Mouse (Mus musculus) midbrain, embryonic 14.5 days (tissue): ENCODE measurements at regions not wholly inside any gene's neighbourhood (a gene's known extent, or its start where the extent isn't known, plus 50 kb on each side); places are given as distances from the start of the nearest gene placed in this dataset.
"Not testable (repeated sequence)": the region's sequence is repeated elsewhere in the genome, so short reads cannot be mapped to it uniquely, and the experiment has no call there.

Experiments
- ATAC-seq: fragments of 200-750 bp; cut with Nextera tagmentation; 2 replicates; pipeline ENCODE4 v1.8.0; 2017; ENCODE audit warnings: moderate number of reproducible peaks, moderate library complexity; ENCODE audit not compliant: low FRiP score, low TSS enrichment
- DNase-seq: peaks from one replicate; pipeline ENCODE4 v3.0.0-alpha.2; 2015
- H3K27ac ChIP-seq: fragments of 300-500 bp; sonication (generic); replicated peaks from 2 replicates; pipeline ENCODE4 v1.5.1; 2014; ENCODE audit warnings: mild to moderate bottlenecking, low read depth, low read length, moderate library complexity
- H3K27me3 ChIP-seq: fragments of 300-500 bp; sonication (generic); 2 replicates; pipeline ENCODE4 v1.6.1; 2014; ENCODE audit warnings: low read length, control low read depth, mixed read lengths; ENCODE audit not compliant: control insufficient read depth, insufficient read depth
- H3K36me3 ChIP-seq: fragments of 300-500 bp; sonication (generic); 2 replicates; pipeline ENCODE4 v1.6.1; 2014; ENCODE audit warnings: low read length, control low read depth; ENCODE audit not compliant: control insufficient read depth, insufficient read depth
- H3K4me1 ChIP-seq: fragments of 300-500 bp; sonication (generic); 2 replicates; pipeline ENCODE4 v1.6.1; 2014; ENCODE audit warnings: mild to moderate bottlenecking, antibody characterized with exemption, low read length, control low read depth; ENCODE audit not compliant: control insufficient read depth, insufficient read depth
- H3K4me2 ChIP-seq: fragments of 300-500 bp; sonication (generic); 2 replicates; pipeline ENCODE4 v1.6.1; 2014; ENCODE audit warnings: mild to moderate bottlenecking, low read length, moderate library complexity
- H3K4me3 ChIP-seq: fragments of 300-500 bp; sonication (generic); replicated peaks from 2 replicates; pipeline ENCODE4 v1.5.1; 2014; ENCODE audit warnings: low read depth, low read length
- H3K9ac ChIP-seq: fragments of 300-500 bp; sonication (generic); replicated peaks from 2 replicates; pipeline ENCODE4 v1.6.1; 2014; ENCODE audit warnings: mild to moderate bottlenecking, low read length, moderate library complexity
- H3K9me3 ChIP-seq: fragments of 300-500 bp; sonication (generic); 2 replicates; pipeline ENCODE4 v1.6.1; 2016; ENCODE audit warnings: low read length, control low read depth, mixed read lengths; ENCODE audit not compliant: control insufficient read depth
- WGBS: fragments of 180-500 bp; shearing (Covaris S2); extraction: QIAGEN DNeasy Blood & Tissue Kit; methylation state at CpG from one replicate; pipeline ENCODE4 v1.1.7; 2014; 5-methylcytosine and 5-hydroxymethylcytosine counted together

DNA sequence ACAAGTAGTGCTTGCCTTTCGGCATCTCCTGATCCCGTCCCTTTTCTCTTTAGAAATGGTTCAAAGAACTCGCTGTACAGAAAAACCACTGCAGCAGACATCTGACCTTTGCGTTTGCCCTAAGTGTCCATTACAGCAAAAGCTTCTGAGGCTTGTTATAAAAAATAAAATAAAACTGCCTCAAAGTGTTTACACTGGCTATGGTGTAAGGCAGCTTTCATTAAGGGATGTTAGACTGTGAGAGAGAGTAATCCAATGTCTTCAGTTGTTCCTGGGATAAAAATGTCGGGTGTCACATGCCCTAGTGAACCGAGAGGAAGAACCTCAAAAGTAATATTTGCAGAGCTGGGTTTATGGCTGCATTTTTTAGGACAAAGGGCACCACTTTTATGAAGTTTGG lies 434.7 kb downstream of the Epm2a start:
- Histone ChIP-seq H3K4me2 (no peak overlapping the region), H3K36me3 (no peaks in the 10 kb centered on the region), H3K4me3 (no peak overlapping the region), H3K27me3 (no peaks in the 10 kb centered on the region), H3K27ac (no peak overlapping the region), H3K9me3 (peaks cover 3% of the 10 kb centered on the region; the same call in 1 of the 2 replicates), H3K4me1 (no peaks in the 10 kb centered on the region), H3K9ac (no peak overlapping the region)
- DNase-seq (no peak), ATAC-seq (no peak)
- WGBS: 89% methylated on average over 6 of the region's 6 CpGs

DNA sequence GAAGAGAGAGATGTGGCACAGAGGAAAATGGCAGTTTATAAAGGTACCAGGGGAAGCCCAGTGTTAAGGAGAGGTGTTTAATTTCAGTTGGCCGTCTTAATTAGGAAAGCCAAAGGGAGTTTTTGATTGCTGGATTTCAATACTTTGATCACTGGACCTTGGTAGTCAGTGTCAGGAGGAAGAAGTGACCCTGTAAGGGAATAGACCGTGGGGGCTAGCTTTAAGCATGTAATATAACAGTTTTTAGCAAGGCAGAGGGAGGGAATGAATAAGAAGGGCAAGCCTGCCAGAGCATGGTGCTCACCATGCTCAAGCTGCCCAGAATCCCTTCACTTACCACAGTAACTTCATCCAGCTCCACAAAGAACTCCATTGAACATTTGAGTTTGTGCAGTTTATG lies 437.1 kb downstream of the Epm2a start:
- ATAC-seq: no peak

DNA sequence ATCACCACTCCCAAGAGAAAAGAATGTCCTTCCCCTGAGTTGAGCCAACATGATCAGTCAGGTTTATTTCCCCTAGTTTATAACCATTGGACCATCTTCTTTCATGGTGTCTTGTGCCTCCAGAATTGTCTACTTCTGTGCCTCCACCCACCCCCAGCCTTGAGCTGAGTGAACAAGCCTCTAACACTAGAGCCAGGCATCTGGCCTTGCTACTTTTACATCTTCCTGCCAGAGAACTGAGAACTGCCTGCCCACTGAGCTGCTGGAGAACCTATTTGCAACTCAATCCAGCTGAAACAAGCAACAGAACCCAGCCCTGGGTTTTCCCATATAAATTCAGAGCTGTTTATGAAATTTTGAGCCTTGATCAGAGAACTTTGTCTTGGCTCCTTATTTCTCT lies 444.0 kb downstream of the Epm2a start:
- Histone ChIP-seq H3K9ac (no peak overlapping the region), H3K27ac (no peak overlapping the region), H3K4me3 (no peak overlapping the region), H3K9me3 (no peaks in the 10 kb centered on the region), H3K4me1 (no peaks in the 10 kb centered on the region), H3K27me3 (no peaks in the 10 kb centered on the region), H3K4me2 (no peak overlapping the region), H3K36me3 (no peaks in the 10 kb centered on the region)
- DNase-seq (no peak), ATAC-seq (no peak)

More for the DNA sequence above, 437.1 kb downstream of the Epm2a start:
- H3K9ac ChIP-seq: no peak overlapping the region
- no peaks in the 10 kb centered on the region for H3K36me3 ChIP-seq
- H3K27me3 ChIP-seq: no peaks in the 10 kb centered on the region
- H3K9me3 ChIP-seq: peaks cover 3% of the 10 kb centered on the region; the same call in 1 of the 2 replicates
- H3K27ac ChIP-seq: no peak overlapping the region
- no peaks in the 10 kb centered on the region for H3K4me1 ChIP-seq
- H3K4me2 ChIP-seq: no peak overlapping the region
- H3K4me3 ChIP-seq: no peak overlapping the region
- no peak for DNase-seq
- WGBS: 47% methylated on average over 2 of the region's 2 CpGs

DNA sequence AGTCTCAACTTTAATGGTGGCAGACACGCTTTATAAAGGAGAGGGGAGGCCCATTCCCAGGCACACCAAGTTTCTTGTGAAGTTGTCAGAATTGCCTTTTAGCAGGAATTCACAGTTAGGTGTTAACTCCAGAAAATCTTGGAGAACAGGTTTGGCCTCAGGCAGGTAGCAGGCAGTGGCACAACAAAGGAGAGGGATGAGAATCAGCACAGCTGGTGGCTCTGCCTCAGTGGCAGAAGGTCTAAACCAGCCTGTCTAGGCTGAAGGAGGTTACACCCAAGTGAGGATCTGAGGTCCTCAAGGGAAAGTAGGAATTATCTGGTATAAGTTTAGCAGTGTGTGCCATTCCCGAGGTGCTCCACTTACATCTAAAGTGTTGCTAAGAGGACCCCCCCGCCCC lies 456.3 kb downstream of the Epm2a start:
- 97% methylated on average over 3 of the region's 3 CpGs for WGBS
- no peaks in the 10 kb centered on the region for H3K4me1 ChIP-seq
- no peak for ATAC-seq

DNA sequence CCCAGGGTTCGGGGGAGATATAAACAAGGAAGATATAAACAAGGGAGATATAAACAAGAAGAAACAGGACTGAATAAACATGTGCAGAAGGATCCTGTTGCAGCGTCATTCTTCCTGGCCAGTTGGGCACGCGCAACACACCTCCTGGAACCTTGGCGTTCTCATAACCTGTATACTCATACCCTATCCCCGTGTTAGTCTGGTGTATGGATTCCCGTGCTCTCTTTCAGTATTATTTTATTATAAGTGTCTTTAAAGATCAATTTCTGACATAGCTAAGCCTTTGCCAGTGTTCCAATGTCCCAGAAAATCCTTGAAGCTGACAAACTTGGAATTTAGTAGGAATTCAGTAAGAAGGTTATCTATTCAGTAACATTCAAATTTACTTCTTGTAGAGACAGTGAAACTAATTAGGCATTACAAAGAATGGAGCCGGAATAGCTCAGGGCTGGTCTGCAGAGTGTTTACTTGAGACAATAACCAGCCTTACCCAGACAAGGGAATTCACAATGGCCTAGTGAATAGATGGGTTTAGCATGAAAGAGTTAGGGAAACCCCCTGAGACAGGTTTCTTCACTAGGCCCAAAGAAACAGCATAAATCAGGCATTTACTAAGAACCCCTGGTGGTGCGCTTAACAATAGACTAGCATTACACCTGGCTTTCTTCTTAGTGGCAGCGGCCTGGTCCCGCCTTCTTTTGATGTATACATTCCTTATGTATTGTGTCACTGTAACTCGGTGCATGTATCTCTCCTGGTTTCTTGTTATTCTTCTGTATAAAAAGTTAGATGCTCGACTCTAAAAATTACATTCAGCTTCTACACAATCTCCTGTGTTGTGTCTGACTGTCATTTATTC lies 458.4 kb downstream of the Epm2a start:
- 73% methylated on average over 13 of the region's 13 CpGs for WGBS
- not testable (repeated sequence) for H3K4me2 ChIP-seq, H3K9ac ChIP-seq, H3K27me3 ChIP-seq, H3K36me3 ChIP-seq, ATAC-seq, H3K4me1 ChIP-seq, H3K27ac ChIP-seq, H3K4me3 ChIP-seq, DNase-seq, H3K9me3 ChIP-seq

More for the DNA sequence above, 456.3 kb downstream of the Epm2a start:
- no peaks in the 10 kb centered on the region for H3K27me3 ChIP-seq
- H3K27ac ChIP-seq: no peak overlapping the region
- H3K4me3 ChIP-seq: no peak overlapping the region
- no peaks in the 10 kb centered on the region for H3K36me3 ChIP-seq
- H3K9me3 ChIP-seq: no peaks in the 10 kb centered on the region
- H3K4me2 ChIP-seq: no peak overlapping the region
- DNase-seq: no peak
- H3K9ac ChIP-seq: no peak overlapping the region

DNA sequence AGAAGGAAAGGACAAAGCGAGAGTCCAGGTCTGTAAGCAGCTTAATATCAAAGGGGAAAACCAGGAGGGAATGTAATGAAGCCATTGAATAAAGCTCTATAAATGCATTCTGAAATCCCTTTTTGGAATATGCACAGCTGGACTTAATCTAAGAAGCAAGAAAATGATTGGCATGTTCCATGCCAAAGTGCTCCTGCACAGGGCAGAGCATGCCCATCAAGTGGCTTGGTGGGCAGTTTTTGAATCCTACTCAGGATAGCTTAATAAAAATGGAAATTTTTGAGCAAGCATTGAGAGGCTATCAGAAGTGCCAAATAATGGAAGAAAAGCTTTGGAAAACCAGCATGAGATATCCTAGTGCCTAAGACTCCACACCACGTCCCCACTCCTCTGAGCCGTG lies 466.1 kb downstream of the Epm2a start:
- no peak overlapping the region for H3K4me2 ChIP-seq
- H3K4me1 ChIP-seq: no peaks in the 10 kb centered on the region
- no peak overlapping the region for H3K4me3 ChIP-seq
- H3K9ac ChIP-seq: no peak overlapping the region
- DNase-seq (peak; percentile 19), ATAC-seq (no peak; the same call in 1 of the 2 replicates)
- H3K36me3 ChIP-seq: no peaks in the 10 kb centered on the region
- WGBS: 44% methylated on average over 3 of the region's 3 CpGs
- H3K9me3 ChIP-seq: no peaks in the 10 kb centered on the region
- H3K27ac ChIP-seq: no peak overlapping the region
- no peaks in the 10 kb centered on the region for H3K27me3 ChIP-seq

DNA sequence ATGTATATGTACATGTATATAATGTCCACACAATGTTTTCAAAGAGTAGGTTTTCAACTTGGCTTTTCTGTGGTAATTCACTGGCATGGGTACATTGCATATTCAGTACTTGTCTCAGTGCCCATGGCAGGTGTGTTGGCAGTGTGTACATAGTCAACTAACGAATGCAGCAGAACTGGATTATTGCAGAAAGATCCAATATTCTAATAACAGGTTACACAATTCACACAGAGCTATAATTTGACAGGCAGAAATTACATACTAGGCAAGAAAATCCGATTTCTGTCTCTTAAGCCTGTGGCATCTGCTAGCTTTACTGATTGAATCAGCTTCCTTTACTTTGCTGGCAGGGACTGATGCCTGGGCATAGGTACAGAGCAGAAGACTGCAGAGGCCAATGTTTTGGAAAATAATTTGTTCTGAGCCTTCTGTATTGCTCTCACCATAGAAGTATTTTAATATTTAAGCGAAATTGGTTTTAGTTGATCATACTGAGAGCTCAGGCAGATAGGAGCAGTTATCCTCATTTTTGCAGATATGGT lies 479.3 kb downstream of the Epm2a start:
- Histone ChIP-seq H3K27ac (no peak overlapping the region), H3K4me2 (no peak overlapping the region), H3K4me1 (no peaks in the 10 kb centered on the region), H3K4me3 (no peak overlapping the region), H3K36me3 (no peaks in the 10 kb centered on the region), H3K9me3 (no peaks in the 10 kb centered on the region), H3K9ac (no peak overlapping the region), H3K27me3 (no peaks in the 10 kb centered on the region)
- WGBS: 84% methylated on average over 3 of the region's 3 CpGs
- ATAC-seq: no peak
- no peak for DNase-seq

DNA sequence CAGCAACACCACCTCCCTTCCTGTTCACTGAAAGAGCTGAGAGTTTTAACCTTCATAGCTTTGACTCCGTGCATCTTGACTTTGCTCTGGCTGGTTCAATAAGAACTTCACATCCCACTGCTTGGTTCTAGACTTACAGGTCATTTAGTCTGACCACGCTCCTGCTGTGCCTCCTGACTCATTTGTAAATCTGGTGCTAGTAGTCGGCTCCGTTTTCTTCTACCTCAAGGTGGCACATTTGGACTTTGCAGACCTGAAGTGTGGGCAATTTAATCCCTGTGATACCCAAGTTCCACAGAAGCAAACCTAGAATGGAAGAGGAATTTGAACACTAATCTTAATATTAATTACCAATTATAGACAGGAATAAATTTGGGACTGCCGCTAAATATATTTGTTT lies 497.9 kb downstream of the Epm2a start:
- 85% methylated on average over 5 of the region's 5 CpGs for WGBS

DNA sequence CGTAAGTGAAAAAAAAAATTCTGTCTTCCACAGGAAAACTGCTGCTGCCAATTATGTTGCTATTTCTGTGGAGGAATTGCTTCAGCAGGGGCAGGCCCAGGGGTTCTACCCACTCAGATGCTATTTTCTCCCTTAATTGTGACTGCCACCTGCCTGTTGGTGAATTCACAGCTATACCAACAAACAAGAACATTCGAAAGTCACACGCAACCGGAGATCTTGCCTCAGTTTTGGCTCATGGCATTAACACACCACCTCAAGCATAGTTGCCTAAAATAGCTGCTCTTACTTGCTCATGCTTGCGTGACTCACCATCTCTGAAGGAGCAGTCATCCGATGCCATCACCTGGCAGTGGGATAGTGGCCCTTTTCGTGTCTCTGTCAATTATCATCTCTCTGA lies 498.3 kb downstream of the Epm2a start:
- WGBS: 90% methylated on average over 7 of the region's 7 CpGs
- H3K9ac ChIP-seq: no peak overlapping the region
- H3K4me2 ChIP-seq: no peak overlapping the region
- no peaks in the 10 kb centered on the region for H3K9me3 ChIP-seq
- no peak overlapping the region for H3K27ac ChIP-seq
- no peaks in the 10 kb centered on the region for H3K4me1 ChIP-seq
- H3K36me3 ChIP-seq: no peaks in the 10 kb centered on the region
- DNase-seq (no peak), ATAC-seq (no peak)
- no peak overlapping the region for H3K4me3 ChIP-seq
- no peaks in the 10 kb centered on the region for H3K27me3 ChIP-seq

More for the DNA sequence above, 497.9 kb downstream of the Epm2a start:
- Histone ChIP-seq H3K27ac (no peak overlapping the region), H3K4me2 (no peak overlapping the region), H3K9me3 (no peaks in the 10 kb centered on the region), H3K36me3 (no peaks in the 10 kb centered on the region), H3K27me3 (no peaks in the 10 kb centered on the region), H3K9ac (no peak overlapping the region), H3K4me3 (no peak overlapping the region), H3K4me1 (no peaks in the 10 kb centered on the region)
- ATAC-seq: no peak
- DNase-seq: no peak
